In genomic region chr1:139421875-139422791, GRCm38 (mm10) we compare ENCODE assay signal across 8 mouse cellular contexts. TPM values are rescaled to one million over a fixed set of nuclear protein-coding genes. Genes with fewer than 3 reads are reported as not detected.
DNase-seq lines count a peak whose midpoint lies in the region; ATAC-seq lines count a peak whose summit lies in the region.

Zbtb41 (plus strand) TSS chr1:139422288.

- peak; percentile 94 for DNase-seq in Muller cell, postnatal 12 days (ENCODE audit: inconsistent ontology term)
- DNase-seq in cerebellum, adult 9-11 months = peak; percentile 92
- peak; percentile 76 to 89 for DNase-seq in frontal cortex, postnatal 10 days (ENCODE audit: low spot score in 2 of 2)
- peak; percentile 91 to 92 for DNase-seq in layer of hippocampus, postnatal 14 days (ENCODE audit: low spot score in 2 of 2)
- peak; percentile 88 for DNase-seq in lung, postnatal 14 days
- DNase-seq in retina, adult 2 months (ENCODE audit: low read depth, low spot score) = peak; percentile 78
- DNase-seq in thymus, postnatal 36 days = peak; percentile 87 to 93

- WGBS in hindbrain, embryonic 12.5 days = under 1% methylated on average over 70 of the region's 88 CpGs

- no peaks in the 10 kb centered on the region for H3K36me3 ChIP-seq in hindbrain, embryonic 12.5 days

- no peaks in the 10 kb centered on the region; the same call in 1 of the 2 replicates for H3K27me3 ChIP-seq in hindbrain, embryonic 12.5 days

- H3K9ac ChIP-seq in hindbrain, embryonic 12.5 days = peak within 1 kb of the TSS; percentile 93

- H3K4me3 ChIP-seq in hindbrain, embryonic 12.5 days = peak within 1 kb of the TSS; percentile 87

- H3K4me2 ChIP-seq in hindbrain, embryonic 12.5 days (replicated peaks) = peak within 1 kb of the TSS; percentile 75

- ATAC-seq in hindbrain, embryonic 12.5 days (ENCODE audit: low FRiP score) = peak; percentile 96

- peaks cover 34% of the 10 kb centered on the region for H3K4me1 ChIP-seq in hindbrain, embryonic 12.5 days

- no peaks in the 10 kb centered on the region for H3K9me3 ChIP-seq in hindbrain, embryonic 12.5 days (replicated peaks)

- peak within 1 kb of the TSS; percentile 93 for H3K27ac ChIP-seq in hindbrain, embryonic 12.5 days

RNA-seq across cellular contexts. Expression of gene Zbtb41, which starts in this region (rescaled TPM):
- polyA plus RNA-seq in hindbrain, embryonic 12.5 days (2016; fragmentation: Nextera tagmentation; extraction: Ambion mirVana) = 19.2 and 20.8 TPM in 2 replicates
- 10 to 100 TPM; 30.2 to 30.6 TPM for total RNA-seq in layer of hippocampus, postnatal 14 days (2021)

Comparison
In these comparisons a context has a peak if more than half of its experiments do, and no peak if none do; other contexts are left out.
1. Peak in every context shown above with its lines: DNase-seq, ATAC-seq, H3K4me3 ChIP-seq and H3K27ac ChIP-seq.